In the genomic region with DNA sequence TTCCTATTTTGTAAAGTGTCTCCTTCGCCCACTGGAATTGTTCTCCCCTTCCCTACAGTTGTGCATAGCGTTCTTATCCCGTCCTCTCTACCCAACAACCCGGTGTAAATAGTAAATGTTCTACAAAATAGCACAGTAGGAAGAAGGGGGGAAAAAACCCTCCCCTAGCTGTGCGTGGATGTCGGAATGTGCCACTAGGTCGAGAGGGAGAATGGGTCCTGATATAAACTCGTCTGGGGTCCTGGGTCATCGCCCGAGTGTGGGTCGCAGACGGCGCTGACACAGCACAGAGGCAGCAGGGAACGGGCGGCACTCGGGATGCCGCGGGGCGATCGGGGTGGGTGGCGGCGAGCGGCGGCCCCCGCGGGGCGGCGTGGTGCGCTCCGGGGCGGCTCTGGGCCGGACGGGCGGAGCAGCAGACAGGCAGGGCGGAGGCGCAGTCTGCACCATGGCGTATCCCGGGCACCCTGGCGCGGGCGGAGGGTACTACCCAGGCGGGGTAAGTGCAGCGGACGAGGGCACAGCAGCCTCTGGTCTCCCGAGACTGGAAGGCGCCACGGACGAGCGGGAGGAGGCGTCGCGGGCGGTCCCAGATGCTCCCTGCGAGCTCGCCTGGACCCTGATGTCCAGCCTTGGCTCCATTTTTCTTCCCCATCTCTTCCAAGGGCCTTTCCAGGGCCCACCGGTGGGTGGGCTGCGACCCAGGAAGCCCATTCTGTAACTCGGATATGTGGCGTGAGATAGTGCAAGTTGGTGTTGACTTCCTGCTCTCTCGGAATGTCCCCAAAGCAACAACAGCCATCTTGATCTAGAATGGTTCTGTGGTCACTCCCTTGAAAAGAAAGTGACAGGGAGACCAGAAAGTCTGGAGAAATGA, we compare ENCODE assay signal across 7 mouse cellular contexts. TPM values are rescaled to one million over a fixed set of nuclear protein-coding genes. Genes with fewer than 3 reads are reported as not detected.
DNase-seq lines count a peak whose midpoint lies in the region; ATAC-seq lines count a peak whose summit lies in the region.

No protein-coding gene starts in this region.

- peak; percentile 96 for DNase-seq in adrenal gland, adult 2 months
- DNase-seq in embryo, embryonic 10.5 days (ENCODE audit: low spot score) = peak; percentile 65
- DNase-seq in gastrocnemius, postnatal 25 days = peak; percentile 78
- DNase-seq in intestine, embryonic 14.5 days (ENCODE audit: low spot score) = peak; percentile 90
- peak; percentile 70 for DNase-seq in left cerebral cortex, postnatal 4 days
- DNase-seq in midbrain, embryonic 11.5 days (ENCODE audit: low spot score, missing footprints) = peak; percentile 93
- peak; percentile 34 for DNase-seq in skeletal muscle tissue, adult 2 months (ENCODE audit: low read depth, low spot score)

- peak overlapping the region; percentile 54 for H3K4me3 ChIP-seq in intestine, embryonic 14.5 days (ENCODE audit: low read depth, low read length)
- peak overlapping the region; percentile 73 for H3K4me3 ChIP-seq in midbrain, embryonic 11.5 days (ENCODE audit: low read depth, low read length)

- no peaks in the 10 kb centered on the region for H3K9me3 ChIP-seq in intestine, embryonic 14.5 days (ENCODE audit: control insufficient read depth, low read length)
- H3K9me3 ChIP-seq in midbrain, embryonic 11.5 days (ENCODE audit: control insufficient read depth, low read length) = no peaks in the 10 kb centered on the region

- peak; percentile 97 for ATAC-seq in intestine, embryonic 14.5 days (replicated peaks; ENCODE audit: low FRiP score, low TSS enrichment, low read depth)
- ATAC-seq in midbrain, embryonic 11.5 days (ENCODE audit: low FRiP score) = peak; percentile 98

- intact Hi-C loops in left cerebral cortex, postnatal 4 days (cut with DNase I) = no loop called here

- H3K36me3 ChIP-seq in intestine, embryonic 14.5 days (ENCODE audit: control insufficient read depth, insufficient read depth, low read length) = peaks cover 27% of the 10 kb centered on the region
- no peaks in the 10 kb centered on the region for H3K36me3 ChIP-seq in midbrain, embryonic 11.5 days (ENCODE audit: control insufficient read depth, insufficient read depth, low read length)

- peak overlapping the region; percentile 88 for H3K27ac ChIP-seq in intestine, embryonic 14.5 days (ENCODE audit: low read depth)
- no peak overlapping the region for H3K27ac ChIP-seq in midbrain, embryonic 11.5 days (ENCODE audit: low read depth, low read length)

- peak overlapping the region; percentile 89 for H3K9ac ChIP-seq in intestine, embryonic 14.5 days (ENCODE audit: low read length)
- H3K9ac ChIP-seq in midbrain, embryonic 11.5 days (ENCODE audit: low read length) = peak overlapping the region; percentile 86

- peak overlapping the region; percentile 82 for H3K4me2 ChIP-seq in intestine, embryonic 14.5 days (ENCODE audit: low read length)
- H3K4me2 ChIP-seq in midbrain, embryonic 11.5 days = peak overlapping the region; percentile 69

- WGBS in intestine, embryonic 14.5 days = under 1% methylated on average over 57 of the region's 60 CpGs
- 2% methylated on average over 54 of the region's 60 CpGs for WGBS in midbrain, embryonic 11.5 days

- H3K4me1 ChIP-seq in intestine, embryonic 14.5 days (replicated peaks; ENCODE audit: control insufficient read depth, insufficient read depth, low read length) = peaks cover 7% of the 10 kb centered on the region
- H3K4me1 ChIP-seq in midbrain, embryonic 11.5 days (ENCODE audit: control insufficient read depth, insufficient read depth, low read length) = peaks cover 9% of the 10 kb centered on the region; the same call in 1 of the 2 replicates

- no peaks in the 10 kb centered on the region for H3K27me3 ChIP-seq in intestine, embryonic 14.5 days (replicated peaks; ENCODE audit: control insufficient read depth, insufficient read depth, low read length)
- no peaks in the 10 kb centered on the region for H3K27me3 ChIP-seq in midbrain, embryonic 11.5 days (ENCODE audit: control insufficient read depth, insufficient read depth, low read length)

RNA-seq across cellular contexts. Expression of a gene that starts 10.5 kb away (rescaled TPM):
- 10 to 100 TPM; 76.2 to 98.8 TPM for total RNA-seq in adrenal gland, adult 2 months (2021)
- 47.4 and 48.1 TPM in 2 replicates for polyA plus RNA-seq in adrenal gland, adult 2 months (2012; rRNA removed)
- total RNA-seq in gastrocnemius, postnatal 25 days (2021) = 10 to 100 TPM; 21.6 to 26.6 TPM
- 255 and 257 TPM in 2 replicates for polyA plus RNA-seq in intestine, embryonic 14.5 days (2014; fragmentation: Nextera tagmentation; extraction: Ambion mirVana)
- total RNA-seq in left cerebral cortex, postnatal 4 days (2021) = 100 to 1,000 TPM; 119 to 122 TPM
- 162 and 167 TPM in 2 replicates for polyA plus RNA-seq in midbrain, embryonic 11.5 days (2014; fragmentation: Nextera tagmentation; extraction: Ambion mirVana)

Comparison
In these comparisons a context has a peak if more than half of its experiments do, and no peak if none do; other contexts are left out.
1. DNase-seq: peak in every context shown above with its lines; median percentile 96 in adrenal gland, adult 2 months; 93 in midbrain, embryonic 11.5 days; 90 in intestine, embryonic 14.5 days; 78 in gastrocnemius, postnatal 25 days; 70 in left cerebral cortex, postnatal 4 days; 65 in embryo, embryonic 10.5 days; 34 in skeletal muscle tissue, adult 2 months.